Mouse (Mus musculus) CH12.LX (cell line): ENCODE results near the gene Ager. TPM values are rescaled to one million over a fixed set of nuclear protein-coding genes. Genes with fewer than 3 reads are reported as not detected.

ENCODE experiments used
- DNase-seq: peaks from one replicate; pipeline ENCODE4 v3.0.0-alpha.2; 2013; ENCODE audit errors: extremely low read depth
- H3K27ac ChIP-seq: 2 replicates; pipeline ENCODE4 v1.5.1; 2012; ENCODE audit warnings: low read depth, mild to moderate bottlenecking, control low read depth, moderate library complexity; ENCODE audit not compliant: insufficient read depth
- H3K27me3 ChIP-seq: replicated peaks from 2 replicates; pipeline ENCODE3; 2012; ENCODE audit warnings: inconsistent platforms
- H3K36me3 ChIP-seq, 2 experiments: replicated peaks in 1 of 2; 2 replicates each; pipeline versions ENCODE3 to v1.6.1; 2012; ENCODE audit warnings: inconsistent platforms in 1 of 2, low read length in 1 of 2, mild to moderate bottlenecking in 1 of 2, mixed read lengths in 1 of 2, moderate library complexity in 1 of 2; ENCODE audit not compliant: control insufficient read depth in 1 of 2, insufficient read depth in 1 of 2
- H3K4me1 ChIP-seq, 2 experiments: 2 replicates each; pipeline ENCODE4 v1.6.1; 2012; ENCODE audit warnings: inconsistent platforms in 1 of 2, moderate library complexity in 1 of 2; ENCODE audit not compliant: insufficient read depth in 2 of 2, control insufficient read depth in 1 of 2
- H3K4me2 ChIP-seq: 2 replicates; pipeline ENCODE4 v1.6.1; 2012; ENCODE audit warnings: low read depth, mild to moderate bottlenecking, control low read depth; ENCODE audit not compliant: poor library complexity, insufficient read depth, severe bottlenecking
- H3K4me3 ChIP-seq, 3 experiments: fragments of 150-350 bp in 1 of 3; sonication (generic) in 1 of 3; replicated peaks in 1 of 3; 2 replicates each; pipeline versions ENCODE3 to v1.5.1; 2011 to 2012; ENCODE audit warnings: low read depth in 2 of 3, low read length in 2 of 3, mild to moderate bottlenecking in 2 of 3, moderate library complexity in 2 of 3, control low read depth in 1 of 3, improper control_type of control experiment in 1 of 3, inconsistent platforms in 1 of 3, mixed read lengths in 1 of 3; ENCODE audit not compliant: poor library complexity in 1 of 3
- H3K79me2 ChIP-seq: replicated peaks from 2 replicates; pipeline ENCODE4 v1.6.1; 2012; ENCODE audit warnings: mild to moderate bottlenecking, moderate library complexity; ENCODE audit not compliant: control insufficient read depth, poor library complexity, insufficient read depth, severe bottlenecking; ENCODE audit errors: extremely low read depth
- H3K9ac ChIP-seq: 2 replicates; pipeline ENCODE4 v1.6.1; 2012; ENCODE audit warnings: low read depth, mild to moderate bottlenecking, control low read depth, moderate library complexity; ENCODE audit not compliant: insufficient read depth
- H3K9me3 ChIP-seq: replicated peaks from 2 replicates; pipeline ENCODE3; 2012; ENCODE audit warnings: low read length, inconsistent platforms, mixed read lengths
- BHLHE40 ChIP-seq: IDR thresholded peaks from 2 replicates; pipeline ENCODE4 v1.6.1; 2011; ENCODE audit warnings: mild to moderate bottlenecking, low read depth, low read length, improper control_type of control experiment
- CHD2 ChIP-seq: IDR thresholded peaks from 2 replicates; pipeline ENCODE4 v1.6.1; 2011; ENCODE audit warnings: low read length, improper control_type of control experiment
- E2F4 ChIP-seq: IDR thresholded peaks from 2 replicates; pipeline ENCODE4 v1.6.1; 2011; ENCODE audit warnings: low read depth, low read length, improper control_type of control experiment; ENCODE audit not compliant: insufficient replicate concordance
- EP300 ChIP-seq: IDR thresholded peaks from 2 replicates; pipeline ENCODE4 v1.6.1; 2011; ENCODE audit warnings: low read length, improper control_type of control experiment
- HCFC1 ChIP-seq: IDR thresholded peaks from 2 replicates; pipeline ENCODE4 v1.6.1; 2012; ENCODE audit warnings: low read depth, mild to moderate bottlenecking, inconsistent platforms, low read length, improper control_type of control experiment
- IRF4 ChIP-seq: IDR thresholded peaks from 2 replicates; pipeline ENCODE4 v1.6.1; 2014; ENCODE audit warnings: low read depth, mild to moderate bottlenecking, inconsistent platforms, low read length, improper control_type of control experiment
- JUND ChIP-seq: conservative IDR thresholded peaks from 2 replicates; pipeline ENCODE4 v1.6.1; 2011; ENCODE audit warnings: low read depth, low read length, improper control_type of control experiment
- KAT2A ChIP-seq: IDR thresholded peaks from 2 replicates; pipeline ENCODE4 v1.6.1; 2012; ENCODE audit warnings: low read length, improper control_type of control experiment, inconsistent platforms; ENCODE audit not compliant: insufficient replicate concordance
- MEF2A ChIP-seq: IDR thresholded peaks from 2 replicates; pipeline ENCODE4 v1.6.1; 2014; ENCODE audit warnings: low read depth, mild to moderate bottlenecking, inconsistent platforms, low read length, improper control_type of control experiment, borderline replicate concordance
- NELFE ChIP-seq: IDR thresholded peaks from 2 replicates; pipeline ENCODE4 v1.6.1; 2011; ENCODE audit warnings: low read depth, low read length, improper control_type of control experiment
- POLR2AphosphoS2 ChIP-seq: IDR thresholded peaks from 2 replicates; pipeline ENCODE4 v1.6.1; 2011; ENCODE audit warnings: low read depth, low read length, improper control_type of control experiment
- RAD21 ChIP-seq: IDR thresholded peaks from 2 replicates; pipeline ENCODE4 v1.6.1; 2011; ENCODE audit warnings: low read depth, mild to moderate bottlenecking, low read length, improper control_type of control experiment, moderate library complexity
- TBP ChIP-seq: conservative IDR thresholded peaks from 2 replicates; pipeline ENCODE4 v1.6.1; 2011; ENCODE audit warnings: low read depth, low read length, improper control_type of control experiment
- ZKSCAN1 ChIP-seq: IDR thresholded peaks from 2 replicates; pipeline ENCODE4 v1.6.1; 2012; ENCODE audit warnings: low read depth, inconsistent platforms, low read length, improper control_type of control experiment, borderline replicate concordance
- ZMIZ1 ChIP-seq: IDR thresholded peaks from 2 replicates; pipeline ENCODE4 v1.6.1; 2012; ENCODE audit warnings: low read depth, mild to moderate bottlenecking, inconsistent platforms, low read length, improper control_type of control experiment
- dilution Hi-C: fragments of 300-500 bp; cut with MboI; formaldehyde crosslinking; loops from 2 replicates; pipeline ENCODE4 v1.14.3; 2020; ENCODE audit warnings: low sequenced_read_pairs; ENCODE audit not compliant: extremely low pct_unique_long_range_greater_than_20kb, extremely low pct_ligation_motif_present
- in situ Hi-C: fragments of 300-500 bp; cut with MboI; formaldehyde crosslinking; loops from 3 replicates; pipeline ENCODE4 v1.14.3; 2019; ENCODE audit warnings: low sequenced_read_pairs, low pct_ligation_motif_present, low pct_unique_long_range_greater_than_20kb, mixed read lengths
- polyA plus RNA-seq: library from polyadenylated mRNA; unstranded; fragments of >175 nt; gene quantifications from 2 replicates; pipeline ENCODE4 v1.2.1, GENCODE M21; 2012; ENCODE audit warnings: low read depth; ENCODE audit not compliant: insufficient read length
- total RNA-seq, 2 experiments: library from RNA; depleted of rRNA; stranded (reverse); fragments of 300-350 nt in 1 of 2; fragments of >200 nt in 1 of 2; gene quantifications; 2 replicates each; pipeline ENCODE4 v1.2.3; 2012 to 2014

Ager gene
- total and polyA plus RNA-seq, 3 experiments, result 0.55 to 3.5 (median 0.81) TPM

DNA sequence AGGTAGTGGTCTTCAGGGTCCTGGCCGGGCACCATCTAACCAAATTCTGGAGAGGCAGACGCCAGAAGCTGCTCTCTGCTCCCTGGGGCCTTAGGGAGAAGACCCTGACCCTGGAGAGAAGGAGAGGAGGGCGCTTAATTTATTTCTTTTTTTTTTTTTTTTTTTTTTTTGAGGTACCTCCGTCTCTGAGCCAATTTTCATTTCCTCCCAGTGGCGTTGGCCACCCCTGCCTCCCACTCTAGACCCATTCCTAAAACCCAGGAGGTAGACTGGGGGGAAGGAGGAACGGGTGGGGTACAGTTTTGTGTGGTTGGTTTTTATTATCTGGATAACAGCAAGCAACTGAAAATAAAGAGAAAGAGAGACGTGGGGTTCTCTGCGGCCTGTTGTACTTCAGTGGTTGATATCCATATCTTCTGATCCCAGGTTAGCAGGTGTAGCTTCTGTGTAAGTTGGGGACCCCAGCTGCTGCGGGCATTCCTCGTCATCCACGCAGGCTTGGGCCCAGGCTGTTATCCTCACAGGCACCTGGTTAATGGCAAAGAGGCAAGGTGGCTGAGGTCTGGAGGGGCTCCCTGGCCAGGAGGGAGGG, 15.5 kb downstream of the Ager start:
- Histone ChIP-seq H3K36me3 (peaks cover 39 to 73% of the 10 kb centered on the region in 2 experiments), H3K4me3 (no peak overlapping the region), H3K9me3 (no peaks in the 10 kb centered on the region), H3K9ac (no peak overlapping the region), H3K27ac (no peak overlapping the region), H3K4me2 (no peak overlapping the region), H3K4me1 (peaks cover 2 to 9% of the 10 kb centered on the region in 2 experiments; a peak in 2 of 4 replicates), H3K27me3 (no peaks in the 10 kb centered on the region), H3K79me2 (no peaks in the 10 kb centered on the region)
- DNase-seq, result no peak
- dilution Hi-C loops, result no loop called here
- no peak for TF ChIP-seq CHD2
- no peak for TF ChIP-seq NELFE
- TF ChIP-seq MEF2A, result no peak
- TF ChIP-seq TBP, result no peak
- TF ChIP-seq ZKSCAN1, result no peak
- no peak for TF ChIP-seq IRF4
- in situ Hi-C loops, result no loop called here

DNA sequence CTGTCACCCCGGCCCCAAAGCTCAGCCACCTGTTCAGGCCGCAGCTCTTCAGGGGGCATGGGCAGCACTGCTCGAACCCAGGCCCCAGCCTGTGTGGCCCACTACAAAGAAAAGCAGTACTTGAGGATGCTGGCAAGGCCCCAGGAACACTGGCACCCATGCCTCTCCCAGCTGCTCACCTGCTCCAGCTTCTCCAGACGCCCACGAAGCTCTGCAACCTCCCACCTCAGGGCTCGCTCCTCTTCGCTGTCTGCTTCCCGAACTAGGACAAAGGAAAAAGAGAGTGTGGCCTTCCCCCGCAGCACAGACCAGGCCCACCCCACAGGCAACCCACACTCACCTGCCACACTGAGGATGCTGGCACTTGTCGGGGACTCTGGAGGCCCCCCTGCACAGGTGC, 16.2 kb downstream of the Ager start:
- H3K4me3 ChIP-seq, result no peak overlapping the region
- H3K9me3 ChIP-seq, result no peaks in the 10 kb centered on the region
- no peak overlapping the region for H3K4me2 ChIP-seq
- in situ Hi-C loops, result no loop called here
- no peaks in the 10 kb centered on the region for H3K79me2 ChIP-seq
- no peaks in the 10 kb centered on the region for H3K27me3 ChIP-seq
- peaks cover 39 to 66% of the 10 kb centered on the region in 2 experiments for H3K36me3 ChIP-seq
- TF ChIP-seq EP300, result no peak
- no peak for TF ChIP-seq ZMIZ1
- TF ChIP-seq POLR2AphosphoS2, result no peak
- TF ChIP-seq KAT2A, result no peak
- TF ChIP-seq RAD21, result no peak
- TF ChIP-seq BHLHE40, result no peak
- no peak for TF ChIP-seq E2F4
- no peak for TF ChIP-seq HCFC1
- TF ChIP-seq JUND, result no peak
- TF ChIP-seq NELFE, result no peak
- TF ChIP-seq, all 38 proteins: peak for 0
- Histone ChIP-seq H3K9ac (no peak overlapping the region), H3K4me1 (peaks cover 0 to 2% of the 10 kb centered on the region in 2 experiments; a peak in 1 of 4 replicates), H3K27ac (no peak overlapping the region)
- DNase-seq, result no peak
- dilution Hi-C loops, result no loop called here
